Mouse (Mus musculus): ENCODE measurements around the gene Cyp46a1.

Cyp46a1 gene

DNA sequence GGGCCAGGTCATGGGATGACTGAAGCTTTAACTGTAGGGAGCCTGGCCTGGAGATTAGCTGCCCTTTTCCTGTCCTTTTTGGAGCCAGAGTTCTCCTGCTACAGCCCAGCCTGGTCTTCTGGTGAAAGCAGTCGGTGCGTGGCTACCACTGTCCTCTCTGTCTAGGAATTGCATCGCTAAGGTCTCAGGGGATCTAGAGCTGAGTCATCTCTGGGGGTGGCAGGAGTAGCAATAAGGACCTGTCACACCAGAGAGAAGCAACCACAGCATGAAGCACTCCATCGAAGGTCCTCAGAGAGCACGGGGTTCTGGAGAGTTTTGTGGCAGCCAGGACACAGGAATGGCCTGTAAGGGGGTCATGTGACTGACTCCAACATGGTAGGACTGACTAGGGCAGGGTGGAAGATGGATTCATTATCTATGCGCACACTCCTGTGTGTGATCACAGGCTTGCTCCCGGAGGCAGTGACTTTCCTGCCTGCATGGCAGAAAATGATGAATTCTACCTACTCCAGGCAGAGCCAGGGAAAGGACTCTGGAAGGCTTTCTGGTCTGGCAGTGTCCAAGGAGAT is 23.6 kb upstream of the Cyp46a1 start:
- in situ Hi-C loops (cut with MboI, MseI): no loop called here

DNA sequence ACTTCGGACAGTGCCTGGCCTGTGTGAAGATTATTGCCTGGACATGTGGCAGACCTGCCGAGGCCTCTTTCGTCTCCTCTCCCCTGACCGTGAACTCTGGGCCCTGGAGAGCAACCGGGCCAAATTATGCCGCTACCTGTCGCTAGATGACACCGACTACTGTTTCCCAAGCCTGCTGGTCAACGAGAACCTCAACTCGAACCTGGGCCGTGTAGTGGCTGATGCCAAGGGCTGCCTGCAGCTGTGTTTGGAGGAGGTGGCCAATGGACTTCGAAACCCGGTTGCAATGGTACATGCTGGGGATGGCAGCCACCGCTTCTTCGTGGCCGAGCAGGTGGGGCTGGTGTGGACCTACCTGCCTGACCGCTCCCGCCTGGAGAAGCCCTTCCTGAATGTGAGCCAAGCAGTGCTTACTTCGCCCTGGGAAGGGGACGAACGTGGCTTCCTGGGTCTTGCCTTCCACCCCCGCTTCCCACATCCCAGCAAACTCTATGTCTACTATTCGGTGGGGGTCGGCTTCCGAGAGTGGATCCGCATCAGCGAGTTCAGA is 22.4 kb upstream of the Cyp46a1 start:
- in situ Hi-C loops (cut with MboI, MseI): no loop called here

DNA sequence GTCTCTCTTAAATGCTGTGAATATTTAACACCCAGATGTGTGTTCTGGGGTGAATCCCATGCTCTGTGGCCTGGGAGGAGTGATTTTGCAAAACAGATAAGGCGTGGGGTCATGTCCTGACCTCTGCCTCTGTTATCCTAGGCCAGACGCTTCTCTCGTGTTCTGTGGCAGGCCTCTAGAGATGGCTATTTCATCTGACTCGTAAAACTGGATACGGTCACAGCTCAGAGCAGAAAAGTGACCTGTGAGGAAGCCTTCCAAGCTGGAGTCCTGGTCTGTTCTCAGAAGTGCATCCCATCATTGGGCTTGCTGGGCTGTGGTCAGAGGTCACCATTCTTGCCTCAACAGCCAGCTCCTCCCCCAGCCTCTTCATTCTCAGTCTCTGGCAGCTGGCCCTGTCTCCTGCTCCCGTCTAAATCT is 21.7 kb upstream of the Cyp46a1 start:
- in situ Hi-C loops (cut with MboI, MseI): no loop called here

DNA sequence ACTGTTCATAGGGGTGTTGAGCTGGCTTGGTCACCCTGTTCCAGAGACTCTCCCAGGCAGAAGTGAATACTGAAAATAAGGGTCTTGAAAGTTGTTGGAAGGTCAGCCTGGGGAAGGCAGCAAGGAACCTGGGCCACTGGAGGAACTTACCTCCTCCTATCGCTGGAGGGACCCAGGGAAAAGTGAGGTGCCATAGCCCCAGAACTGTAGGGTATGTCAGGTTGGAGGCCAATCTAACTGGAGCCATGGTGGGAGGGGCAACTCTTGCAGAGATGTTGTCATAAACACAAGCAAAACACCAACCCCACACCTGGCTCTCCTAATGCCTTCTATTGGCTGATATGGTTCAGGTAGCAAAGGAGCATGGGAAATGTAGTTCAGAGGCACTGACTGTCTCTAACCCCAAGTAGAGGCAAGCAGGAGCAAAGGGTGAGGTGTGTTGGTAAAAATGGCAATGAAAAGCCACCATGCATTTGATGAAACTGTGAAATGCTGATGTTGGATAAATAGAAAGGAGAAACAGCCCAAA is 20.9 kb upstream of the Cyp46a1 start:
- in situ Hi-C loops (cut with MboI, MseI): no loop called here

DNA sequence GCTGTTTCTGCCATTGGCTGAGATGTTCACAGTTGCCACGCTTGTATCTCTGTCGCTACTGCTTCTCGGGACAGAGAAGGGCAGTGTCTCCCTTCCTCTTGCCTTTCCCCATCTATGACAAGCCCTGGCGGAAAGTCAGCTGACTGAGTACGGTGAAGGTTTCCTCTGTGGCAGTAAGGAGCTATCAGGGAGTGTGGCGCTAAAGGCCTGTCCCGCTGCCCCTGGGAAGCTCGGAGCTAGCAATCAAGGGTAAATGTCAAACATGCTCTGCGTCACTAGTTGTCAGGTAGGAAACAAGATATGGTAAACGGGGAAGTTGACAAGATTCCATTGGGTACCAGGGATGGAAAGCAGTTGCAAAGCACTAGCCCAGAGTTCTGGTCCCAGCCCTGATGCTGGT is 18.4 kb upstream of the Cyp46a1 start:
- in situ Hi-C loops (cut with MboI, MseI): no loop called here

DNA sequence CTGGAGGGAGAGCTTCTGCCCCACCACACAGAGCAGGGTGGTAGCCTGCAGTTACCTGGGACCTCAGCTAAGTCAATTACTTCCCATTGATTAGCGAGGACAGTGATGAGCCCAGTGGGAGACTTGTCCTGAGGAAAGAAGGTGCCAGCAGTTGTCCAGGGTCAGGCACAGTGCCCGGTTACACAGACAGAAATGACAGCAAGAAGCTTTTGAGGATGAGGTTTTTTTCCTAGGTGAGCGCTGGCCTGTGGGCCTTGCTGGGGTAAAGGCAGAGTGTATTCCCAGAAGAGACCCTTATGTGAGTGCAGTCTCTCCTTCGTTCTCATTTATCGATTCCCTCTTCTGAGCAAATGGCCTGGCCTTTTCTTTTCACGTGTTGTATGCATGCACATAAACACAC is 17.5 kb upstream of the Cyp46a1 start:
- in situ Hi-C loops (cut with MboI, MseI): no loop called here

DNA sequence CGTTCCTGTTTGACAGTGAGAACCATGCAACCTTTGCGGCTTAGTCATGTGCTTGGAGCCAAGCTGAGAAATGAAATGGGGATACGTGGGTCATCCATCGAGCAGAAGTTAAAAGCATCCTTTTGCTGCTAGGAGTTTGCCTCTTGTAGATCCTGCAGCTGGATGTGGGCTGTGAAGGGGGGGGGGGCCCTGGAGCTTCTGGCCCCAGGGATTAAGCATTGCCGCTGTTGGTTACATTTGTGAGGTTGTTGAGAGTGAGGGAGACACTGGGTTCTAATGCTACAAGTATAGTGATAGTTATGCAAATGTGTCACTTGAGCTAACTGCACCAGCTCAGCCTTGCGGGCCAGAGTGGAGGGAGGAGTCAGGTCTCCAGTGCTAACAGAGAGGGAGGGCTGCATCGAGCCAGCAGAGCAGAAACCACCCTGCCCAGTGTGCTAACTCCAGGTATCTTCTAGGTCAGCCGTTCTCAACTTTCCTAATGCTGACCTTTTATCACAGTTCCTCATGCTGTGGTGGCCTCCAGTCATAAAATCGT is 16.9 kb upstream of the Cyp46a1 start:
- in situ Hi-C loops (cut with MboI, MseI): no loop called here

DNA sequence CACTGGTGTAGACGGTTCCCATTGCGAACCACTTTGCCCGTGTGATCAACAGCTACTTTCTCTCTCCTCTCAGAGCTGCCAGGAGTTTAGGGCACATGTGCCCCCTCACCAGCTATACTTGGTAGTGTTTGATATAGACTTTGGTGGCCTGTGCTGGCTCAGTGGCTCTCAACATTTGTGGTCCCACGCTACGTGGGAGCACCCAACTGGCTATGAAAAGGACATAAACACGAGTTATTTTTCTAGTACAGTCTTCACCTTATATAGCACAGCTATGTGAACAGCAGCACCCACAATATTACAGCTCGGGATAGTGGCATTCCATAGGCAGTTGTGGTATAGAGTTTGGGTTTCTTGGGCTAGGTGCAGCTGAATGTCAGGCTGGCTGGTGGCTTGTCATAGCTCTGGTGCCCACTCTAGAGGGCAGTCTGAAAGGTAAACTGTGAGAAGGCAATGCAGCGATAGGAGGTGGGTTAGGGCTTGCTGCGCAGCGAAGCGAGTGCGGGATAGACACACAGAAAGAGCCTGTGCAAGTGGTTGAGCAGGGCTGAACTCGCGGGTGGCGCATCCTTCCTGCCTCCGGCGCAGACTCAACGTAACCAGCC is 16.3 kb upstream of the Cyp46a1 start:
- in situ Hi-C loops (cut with MboI, MseI): no loop called here

DNA sequence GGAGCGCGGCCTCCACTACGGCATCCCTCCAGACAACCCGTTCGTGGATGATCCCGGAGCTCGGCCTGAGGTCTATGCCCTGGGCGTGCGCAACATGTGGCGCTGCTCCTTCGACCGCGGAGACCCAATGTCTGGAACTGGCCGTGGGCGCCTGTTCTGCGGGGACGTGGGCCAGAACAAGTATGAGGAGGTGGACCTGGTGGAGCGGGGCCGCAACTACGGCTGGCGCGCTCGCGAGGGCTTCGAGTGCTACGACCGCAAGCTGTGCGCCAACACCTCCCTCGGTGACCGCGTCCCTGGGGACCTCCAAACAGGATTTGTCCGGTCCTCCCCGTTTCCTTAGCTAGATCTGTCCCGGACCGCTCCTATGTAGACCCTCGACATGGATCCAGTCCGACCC is 15.7 kb upstream of the Cyp46a1 start:
- in situ Hi-C loops (cut with MboI, MseI): no loop called here

DNA sequence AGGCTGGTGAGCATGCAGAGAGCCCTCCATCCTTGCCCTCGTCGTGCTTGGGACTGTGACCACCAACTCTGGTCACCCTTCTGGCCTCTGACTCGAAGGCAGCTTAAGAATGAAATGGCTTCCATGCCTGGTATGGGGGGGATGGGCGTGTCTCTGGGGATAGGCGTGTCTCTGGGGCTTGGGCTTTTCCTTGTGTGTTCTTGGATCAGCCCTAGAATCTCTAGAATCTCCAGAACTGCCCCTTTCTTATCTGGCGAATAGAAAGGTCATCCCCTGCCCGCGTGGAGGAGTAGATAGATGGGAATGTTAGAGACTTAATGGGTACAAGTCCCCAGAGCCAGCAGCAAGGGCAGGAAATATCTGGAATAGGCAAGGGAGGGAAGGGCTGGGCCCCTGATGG is 14.1 kb upstream of the Cyp46a1 start:
- in situ Hi-C loops (cut with MboI, MseI): no loop called here

DNA sequence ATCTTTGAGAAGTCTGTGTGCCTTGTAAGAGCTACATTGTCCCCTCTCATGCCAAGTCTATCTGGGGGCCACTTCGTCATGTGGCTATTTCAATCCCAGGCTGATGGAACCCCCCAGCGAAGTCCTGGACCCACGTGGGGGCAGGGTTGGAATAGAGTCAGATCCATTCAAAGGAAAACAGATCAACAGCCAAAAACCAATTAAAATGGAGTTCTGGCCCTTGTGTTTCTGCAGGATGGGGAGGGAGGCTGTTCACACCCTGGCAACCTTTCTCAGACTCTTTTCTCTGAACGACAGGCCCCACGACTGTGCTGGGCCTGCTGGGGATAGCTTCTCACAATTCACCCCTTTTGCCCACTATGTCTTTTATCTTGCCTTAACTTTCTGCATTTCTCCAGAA is 7.8 kb upstream of the Cyp46a1 start:
- in situ Hi-C loops (cut with MboI, MseI): no loop called here

DNA sequence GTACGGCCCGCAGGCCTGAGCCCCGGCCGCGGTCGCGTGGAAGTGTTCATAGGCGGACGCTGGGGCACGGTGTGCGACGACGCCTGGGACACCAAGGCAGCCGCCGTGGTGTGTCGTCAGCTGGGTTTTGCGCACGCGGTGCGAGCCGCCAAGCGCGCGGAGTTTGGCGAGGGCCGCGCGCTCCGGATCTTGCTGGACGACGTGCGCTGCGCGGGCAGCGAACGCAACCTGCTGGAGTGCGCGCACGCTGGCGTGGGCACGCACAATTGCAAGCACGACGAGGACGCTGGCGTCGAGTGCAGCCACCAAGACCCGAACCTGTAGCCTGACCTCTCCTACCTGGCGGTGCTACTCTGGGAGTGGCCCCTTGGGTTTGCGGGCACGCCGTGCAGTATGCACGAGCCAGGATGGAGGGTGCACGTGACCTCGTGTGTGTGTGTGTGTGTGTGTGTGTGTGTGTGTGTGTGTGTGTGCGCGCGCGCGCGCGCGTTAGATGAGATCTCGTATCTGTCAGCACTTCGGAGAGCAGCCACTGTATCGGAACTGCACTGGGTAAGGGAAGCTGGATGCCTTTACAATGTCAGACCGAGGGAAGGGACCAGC is 6.2 kb upstream of the Cyp46a1 start:
- in situ Hi-C loops (cut with MboI, MseI): no loop called here

DNA sequence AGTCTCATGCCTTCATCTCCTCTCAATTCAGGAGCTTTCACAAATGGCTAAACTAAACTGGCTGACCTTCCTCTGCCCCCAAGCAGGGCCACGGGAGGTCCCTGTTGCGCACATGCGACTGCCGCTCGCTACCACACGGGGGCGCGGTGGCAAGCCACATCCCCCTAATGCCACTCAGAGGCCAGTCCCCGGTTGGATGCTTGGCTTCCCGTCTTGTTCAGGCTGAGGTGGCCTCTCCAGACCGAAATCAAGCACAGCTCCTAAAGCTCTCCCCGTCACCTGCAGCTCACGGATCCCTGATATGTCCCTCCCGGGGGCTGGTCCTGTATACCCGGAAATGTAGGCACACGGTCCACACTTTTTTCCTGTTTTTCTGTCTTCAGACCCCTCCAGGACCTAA is 1.1 kb upstream of the Cyp46a1 start:
- in situ Hi-C loops (cut with MboI, MseI): no loop called here

DNA sequence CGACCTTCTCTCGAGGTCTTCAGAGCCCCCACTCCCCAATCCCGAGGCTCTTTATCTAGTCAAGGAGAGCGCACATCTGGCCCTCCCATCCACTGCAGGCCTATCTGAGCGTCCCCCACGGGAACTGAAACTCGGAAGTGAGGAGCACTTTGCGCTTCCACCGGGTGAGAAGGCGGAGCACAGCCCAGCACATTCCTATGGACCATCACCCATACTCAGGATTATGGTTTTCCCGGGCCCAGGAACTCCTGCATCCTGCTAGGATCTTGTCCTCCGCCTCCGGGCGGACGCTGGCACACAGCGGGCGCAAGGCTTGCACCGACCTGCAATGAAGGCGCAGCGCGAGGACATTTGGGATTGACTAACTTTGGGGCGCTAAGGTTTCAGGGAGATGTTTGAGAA is 699 bp upstream of the Cyp46a1 start:
- in situ Hi-C loops (cut with MboI, MseI): no loop called here

DNA sequence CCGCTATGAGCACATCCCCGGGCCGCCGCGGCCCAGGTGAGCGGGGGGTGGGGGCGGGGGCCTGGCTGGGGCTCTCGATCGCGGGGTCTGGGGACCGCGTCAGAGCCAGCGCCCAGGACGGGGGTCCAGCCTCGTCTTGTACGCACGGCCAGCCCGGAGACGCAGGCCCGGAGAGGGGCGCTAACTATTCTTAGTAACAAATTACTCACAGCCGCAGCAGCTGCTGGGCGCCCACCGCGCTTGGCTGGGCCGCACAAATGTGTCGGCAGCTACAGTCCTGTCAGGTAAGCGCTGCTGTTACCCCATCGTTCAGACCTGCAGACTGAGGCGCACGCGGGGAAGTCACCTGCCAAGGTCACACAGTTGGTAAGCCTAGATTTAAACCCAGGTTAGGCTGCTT is 348 bp downstream of the Cyp46a1 start:
- in situ Hi-C loops (cut with MboI, MseI): no loop called here

DNA sequence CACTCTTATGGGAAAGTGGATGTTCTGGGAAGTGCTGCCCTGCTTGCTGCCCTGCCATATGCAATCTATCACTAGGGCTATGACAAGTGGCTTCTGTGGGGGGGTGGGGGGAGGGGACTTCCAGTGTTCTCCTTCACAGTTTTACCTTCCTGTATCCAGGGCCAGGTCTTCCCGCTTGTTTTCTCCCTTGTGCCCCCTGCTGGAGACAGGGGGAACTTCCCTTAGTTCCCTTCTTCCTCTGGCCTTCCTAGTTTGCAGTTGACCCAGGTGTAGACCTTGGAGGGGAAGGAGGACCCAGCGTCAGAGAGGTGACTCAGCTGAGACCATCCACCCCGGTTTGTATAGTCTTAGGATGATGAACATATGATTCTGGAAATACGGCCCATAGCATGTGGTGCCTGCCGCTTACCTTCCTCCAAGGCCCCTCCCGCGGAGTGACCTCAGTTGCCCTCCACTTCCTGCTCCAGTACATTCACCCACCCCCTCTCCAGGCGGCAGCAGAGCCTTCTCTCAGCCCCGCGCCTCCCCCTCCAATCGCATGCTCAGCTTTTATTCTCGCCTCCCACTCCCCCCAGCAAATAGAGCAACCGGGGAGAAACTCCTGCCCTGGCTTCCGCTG is 4.5 kb downstream of the Cyp46a1 start:
- in situ Hi-C loops (cut with MboI, MseI): no loop called here

DNA sequence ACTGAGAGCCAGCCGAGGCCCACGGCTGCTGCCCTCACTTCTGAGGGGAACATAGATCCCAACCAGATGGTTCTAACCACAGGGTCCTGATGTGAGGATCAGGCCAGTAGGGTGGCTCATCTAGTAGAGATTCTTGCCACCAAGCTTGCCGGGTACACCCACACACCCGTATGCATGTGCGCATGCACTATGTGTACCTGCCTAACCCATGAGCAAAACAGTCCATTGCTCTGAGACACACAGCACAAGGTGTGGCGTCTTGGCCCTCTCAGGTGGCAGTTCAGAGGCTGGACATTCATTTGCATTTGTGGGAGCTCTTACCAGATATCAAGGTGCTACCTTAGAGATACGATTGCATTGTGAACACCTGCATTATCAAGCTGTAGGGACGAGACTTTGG is 14.0 kb downstream of the Cyp46a1 start:
- in situ Hi-C loops (cut with MboI, MseI): no loop called here

DNA sequence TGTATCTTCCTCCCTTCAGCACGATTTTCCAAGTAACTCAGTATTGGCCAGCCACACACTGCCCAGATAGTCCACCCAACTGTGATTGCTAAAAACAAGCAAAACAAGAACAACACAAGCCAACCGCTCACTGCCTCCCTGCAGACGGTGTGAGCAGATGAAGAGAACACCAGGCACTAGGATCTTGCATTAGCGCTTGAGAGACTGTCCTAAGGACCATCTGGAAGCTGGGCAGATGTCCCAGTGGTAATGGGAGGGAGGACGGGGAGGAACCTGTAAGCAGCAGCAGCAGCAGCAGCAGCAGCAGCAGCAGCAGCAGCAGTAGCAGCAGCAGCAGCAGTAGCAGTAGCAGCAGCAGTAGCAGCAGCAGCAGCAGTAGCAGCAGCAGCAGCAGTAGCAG is 14.8 kb downstream of the Cyp46a1 start:
- in situ Hi-C loops (cut with MboI, MseI): no loop called here

DNA sequence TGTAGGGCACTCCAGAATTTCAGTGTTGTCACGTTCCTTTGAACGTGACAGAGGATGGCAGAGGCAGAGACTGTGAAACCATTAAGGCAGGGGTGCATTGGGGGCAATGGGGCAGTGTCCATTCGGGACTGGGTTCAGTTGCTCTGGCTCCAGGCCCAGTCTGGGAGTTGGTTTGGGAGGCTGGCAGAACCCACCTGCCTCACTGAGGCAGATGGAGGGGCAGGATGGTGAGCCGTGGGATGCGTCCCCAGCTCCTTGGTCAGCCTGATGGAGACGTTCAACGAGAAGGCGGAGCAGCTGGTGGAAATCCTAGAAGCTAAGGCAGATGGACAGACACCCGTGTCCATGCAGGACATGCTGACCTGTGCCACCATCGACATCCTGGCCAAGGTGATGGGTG is 16.8 kb downstream of the Cyp46a1 start:
- in situ Hi-C loops (cut with MboI, MseI): no loop called here

DNA sequence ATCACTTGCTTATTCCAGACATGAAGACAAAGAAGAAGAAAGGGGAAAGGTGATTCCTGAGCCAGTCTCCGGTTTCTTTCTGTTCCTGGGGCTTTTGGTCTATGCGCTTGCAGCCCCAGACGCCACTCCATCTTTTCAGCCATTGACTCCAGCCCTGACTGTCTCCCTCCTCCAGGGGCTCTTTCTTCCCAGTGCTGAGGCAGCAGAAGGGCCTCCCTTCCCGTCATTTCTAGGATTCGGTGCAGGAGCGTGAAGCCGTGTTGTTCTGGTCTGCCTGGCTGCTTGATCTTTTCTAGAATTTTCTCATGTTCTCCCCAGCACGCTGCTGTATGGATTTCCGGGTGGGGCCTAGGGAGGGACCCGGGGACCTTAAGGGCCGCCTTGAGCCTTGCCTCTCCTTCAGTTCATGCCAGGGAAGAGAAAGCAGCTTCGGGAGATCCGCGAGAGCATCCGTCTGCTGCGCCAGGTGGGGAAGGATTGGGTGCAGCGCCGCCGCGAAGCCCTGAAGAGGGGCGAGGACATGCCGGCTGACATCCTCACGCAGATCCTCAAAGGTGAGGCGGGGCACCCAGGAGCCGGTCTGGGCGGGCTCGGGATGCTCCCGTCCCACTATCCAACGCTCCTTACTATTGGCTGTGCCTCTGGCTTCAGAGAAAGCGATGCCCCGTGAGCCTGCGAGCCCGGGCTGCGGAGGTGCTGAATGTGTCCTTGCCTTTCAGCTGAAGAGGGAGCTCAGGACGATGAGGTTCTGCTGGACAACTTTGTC is 18.4 kb downstream of the Cyp46a1 start:
- in situ Hi-C loops (cut with MboI, MseI): no loop called here

DNA sequence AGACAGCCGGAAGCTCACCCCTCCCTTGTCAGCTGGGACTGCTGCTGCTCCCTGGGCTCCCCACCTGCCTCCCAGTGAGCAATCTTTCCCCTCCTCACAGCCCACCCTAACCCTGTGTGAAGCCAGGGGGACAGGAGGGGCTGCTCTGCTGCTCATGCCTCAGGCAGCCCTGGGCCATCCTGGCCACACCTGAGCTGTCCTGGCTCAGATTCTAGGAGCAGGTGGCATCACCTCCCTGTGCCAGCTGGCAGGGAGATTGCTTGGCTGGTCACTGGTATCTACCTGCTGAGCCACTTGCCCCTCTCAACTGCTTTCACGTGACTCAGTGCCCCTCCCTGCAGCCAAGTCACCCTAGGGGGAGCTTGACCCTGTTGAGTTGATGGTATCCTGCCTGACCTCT is 20.1 kb downstream of the Cyp46a1 start:
- in situ Hi-C loops (cut with MboI, MseI): no loop called here

DNA sequence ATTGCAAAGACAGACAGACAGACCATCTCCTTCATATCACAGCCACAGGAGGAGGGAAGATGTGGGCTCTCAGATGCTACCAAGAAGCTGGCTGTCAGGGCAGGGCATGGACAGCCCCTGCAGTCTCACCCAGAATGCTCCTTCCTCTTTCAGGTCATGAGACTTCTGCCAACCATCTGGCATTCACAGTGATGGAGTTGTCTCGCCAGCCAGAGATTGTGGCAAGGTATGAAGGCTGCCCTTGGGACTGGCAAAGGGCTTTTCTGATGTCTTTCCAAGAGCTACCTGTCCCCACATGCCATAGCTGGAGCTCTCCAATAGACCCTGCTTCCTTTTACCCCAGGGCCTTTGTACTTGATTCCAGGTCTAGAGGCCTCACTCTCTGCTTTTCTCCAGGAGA is 21.1 kb downstream of the Cyp46a1 start:
- in situ Hi-C loops (cut with MboI, MseI): no loop called here

Measured in regulatory T cell (primary cell).